Mouse (Mus musculus) small intestine, adult 2 months (tissue): Measurements from ENCODE around the gene Pigm. TPM values are rescaled to one million over a fixed set of nuclear protein-coding genes. Genes with fewer than 3 reads are reported as not detected.

ENCODE experiments used
- H3K27ac ChIP-seq: fragments of 200-500 bp; 2 replicates; pipeline ENCODE4 v1.5.1; 2012; ENCODE audit warnings: low read depth, low read length, control low read depth, inconsistent platforms; ENCODE audit not compliant: insufficient read depth
- H3K27me3 ChIP-seq: fragments of 200-500 bp; 2 replicates; pipeline ENCODE4 v1.6.1; 2012; ENCODE audit warnings: mild to moderate bottlenecking, moderate library complexity, low read length, inconsistent platforms; ENCODE audit not compliant: control insufficient read depth, insufficient read depth
- H3K36me3 ChIP-seq: fragments of 200-500 bp; 2 replicates; pipeline ENCODE4 v1.6.1; 2012; ENCODE audit warnings: mild to moderate bottlenecking, low read length, control low read depth, inconsistent platforms; ENCODE audit not compliant: control insufficient read depth, insufficient read depth
- H3K4me1 ChIP-seq: fragments of 200-500 bp; 2 replicates; pipeline ENCODE4 v1.6.1; 2012; ENCODE audit warnings: low read length, inconsistent platforms, mixed read lengths; ENCODE audit not compliant: control insufficient read depth, insufficient read depth, insufficient read length
- H3K4me3 ChIP-seq: fragments of 200-500 bp; 2 replicates; pipeline ENCODE4 v1.5.1; 2012; ENCODE audit warnings: low read depth, mild to moderate bottlenecking, control low read depth, inconsistent platforms, low read length, moderate library complexity
- CTCF ChIP-seq: fragments of 200-500 bp; IDR thresholded peaks from 2 replicates; pipeline ENCODE4 v1.5.1; 2012; ENCODE audit warnings: low read depth, mild to moderate bottlenecking, control low read depth, inconsistent platforms, low read length, moderate library complexity, mixed read lengths; ENCODE audit not compliant: insufficient replicate concordance, insufficient read length; ENCODE audit errors: extremely low read depth
- POLR2A ChIP-seq: fragments of 200-500 bp; IDR thresholded peaks from 2 replicates; pipeline ENCODE4 v1.6.1; 2012; ENCODE audit warnings: low read depth, mild to moderate bottlenecking, control low read depth, inconsistent platforms, low read length, moderate library complexity
- WGBS: fragments of 180-500 bp; shearing (Covaris S2); methylation state at CpG from one replicate; pipeline ENCODE4 v1.1.7; 2018; 5-methylcytosine and 5-hydroxymethylcytosine counted together
- polyA plus RNA-seq: library from polyadenylated mRNA; depleted of rRNA; stranded (reverse); fragments of >200 nt; gene quantifications from 2 replicates; pipeline ENCODE4 v1.2.3, GENCODE M21; 2012

Pigm gene
- polyA plus RNA-seq, 1 experiment, result 4.8 TPM

DNA sequence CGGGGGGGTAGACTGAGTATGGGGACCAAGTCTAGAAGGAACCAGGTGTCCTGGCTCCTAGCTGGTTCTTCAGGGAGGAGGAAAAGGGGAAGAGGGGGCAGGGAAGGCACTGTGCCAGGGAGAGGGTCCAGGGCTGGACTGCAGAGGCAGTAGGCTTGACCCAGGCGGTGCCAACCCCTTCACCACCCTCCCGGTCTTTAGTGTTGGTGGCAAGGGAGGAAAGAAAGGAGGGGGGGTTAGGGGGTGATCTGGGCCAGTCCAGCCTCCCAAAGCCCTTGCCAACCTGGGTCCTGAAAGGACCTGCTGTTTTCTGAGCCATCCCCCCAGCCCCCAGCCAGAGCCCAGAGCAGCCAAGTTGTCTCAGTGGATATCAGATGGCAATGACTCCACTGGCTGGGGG lies 33.6 kb upstream of the Pigm start:
- 79% methylated on average over 3 of the region's 3 CpGs for WGBS
- no peaks in the 10 kb centered on the region for H3K36me3 ChIP-seq
- no peak for TF ChIP-seq CTCF
- TF ChIP-seq POLR2A, result no peak
- H3K27ac ChIP-seq, result no peak overlapping the region
- peaks cover 29% of the 10 kb centered on the region for H3K27me3 ChIP-seq
- H3K4me3 ChIP-seq, result peak overlapping the region; percentile 14; the same call in 1 of the 2 replicates
- no peaks in the 10 kb centered on the region; the same call in none of the 2 replicates for H3K4me1 ChIP-seq

DNA sequence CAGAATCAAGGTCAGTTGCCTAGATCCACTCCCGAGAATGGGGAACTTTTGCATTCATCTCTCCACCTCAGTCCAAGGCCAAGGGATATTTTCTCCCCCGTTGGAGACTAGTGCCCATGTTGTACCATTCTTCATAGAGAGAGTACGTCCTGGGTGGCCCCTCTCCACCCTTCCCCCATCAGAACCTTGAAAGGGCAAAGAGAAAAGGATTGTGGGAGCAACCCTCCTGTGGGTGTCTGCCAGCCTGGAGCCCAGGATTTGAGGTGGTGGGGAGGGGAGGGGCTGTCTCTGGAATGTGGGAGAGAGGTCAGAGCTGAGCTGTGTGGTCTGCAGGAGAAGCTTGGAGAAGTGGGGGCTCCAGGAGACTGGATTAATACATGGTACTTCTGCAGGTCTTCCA lies 32.4 kb upstream of the Pigm start:
- Histone ChIP-seq H3K4me3 (no peak overlapping the region), H3K27me3 (peaks cover 26% of the 10 kb centered on the region), H3K27ac (no peak overlapping the region), H3K4me1 (no peaks in the 10 kb centered on the region; the same call in none of the 2 replicates), H3K36me3 (no peaks in the 10 kb centered on the region)
- whole genome bisulfite sequencing, result 53% methylated on average over 3 of the region's 3 CpGs
- TF ChIP-seq CTCF (no peak), POLR2A (no peak)

DNA sequence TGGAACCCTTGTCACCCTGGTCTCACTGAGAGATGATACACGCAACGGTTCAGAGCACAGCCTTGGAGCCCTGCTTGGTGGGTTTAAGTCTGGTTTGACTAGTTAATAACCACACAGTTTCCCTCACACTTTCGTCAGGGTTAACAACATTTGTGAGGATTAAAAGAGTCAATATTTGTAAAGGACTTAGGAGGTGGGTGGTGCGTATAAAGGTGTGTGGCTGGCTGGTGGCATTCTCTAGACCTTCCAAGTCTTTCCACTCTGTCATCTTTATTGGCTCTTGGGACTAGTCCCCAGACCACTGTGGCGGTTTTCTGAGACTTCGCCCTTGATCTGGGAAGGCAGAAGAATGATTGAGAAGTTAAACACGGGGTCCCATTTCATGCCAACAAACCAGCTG lies 31.5 kb upstream of the Pigm start:
- no peak for TF ChIP-seq POLR2A
- no peaks in the 10 kb centered on the region; the same call in none of the 2 replicates for H3K4me1 ChIP-seq
- 23% methylated on average over 7 of the region's 7 CpGs for WGBS
- H3K27me3 ChIP-seq, result peaks cover 26% of the 10 kb centered on the region
- no peak overlapping the region for H3K4me3 ChIP-seq
- H3K36me3 ChIP-seq, result no peaks in the 10 kb centered on the region
- H3K27ac ChIP-seq, result no peak overlapping the region

DNA sequence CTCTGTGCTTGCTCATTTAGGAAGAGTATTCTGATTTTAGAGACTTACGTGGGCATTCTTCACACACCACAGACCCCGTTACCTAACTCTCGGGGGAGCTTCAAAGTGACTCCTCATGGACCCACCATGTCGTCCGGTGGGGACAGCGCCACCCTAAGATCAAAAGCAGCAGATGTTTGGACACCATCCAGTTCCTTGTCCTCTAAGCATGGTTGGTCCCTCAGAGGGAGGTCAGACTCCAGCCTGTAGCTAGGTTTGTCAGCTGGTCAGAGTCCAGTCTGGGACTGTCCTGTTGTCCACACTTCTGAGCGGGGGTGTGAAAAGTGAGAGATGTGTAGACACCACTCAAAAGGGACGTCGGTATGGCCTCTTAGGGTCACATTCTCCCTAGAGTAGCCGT lies 29.6 kb upstream of the Pigm start:
- Histone ChIP-seq H3K27ac (peak overlapping the region; percentile 0; the same call in 1 of the 2 replicates), H3K36me3 (no peaks in the 10 kb centered on the region), H3K27me3 (peaks cover 16% of the 10 kb centered on the region; the same call in 1 of the 2 replicates), H3K4me1 (no peaks in the 10 kb centered on the region; the same call in 1 of the 2 replicates), H3K4me3 (no peak overlapping the region)
- 75% methylated on average over 10 of the region's 10 CpGs for WGBS
- no peak for TF ChIP-seq POLR2A
- TF ChIP-seq CTCF, result no peak

DNA sequence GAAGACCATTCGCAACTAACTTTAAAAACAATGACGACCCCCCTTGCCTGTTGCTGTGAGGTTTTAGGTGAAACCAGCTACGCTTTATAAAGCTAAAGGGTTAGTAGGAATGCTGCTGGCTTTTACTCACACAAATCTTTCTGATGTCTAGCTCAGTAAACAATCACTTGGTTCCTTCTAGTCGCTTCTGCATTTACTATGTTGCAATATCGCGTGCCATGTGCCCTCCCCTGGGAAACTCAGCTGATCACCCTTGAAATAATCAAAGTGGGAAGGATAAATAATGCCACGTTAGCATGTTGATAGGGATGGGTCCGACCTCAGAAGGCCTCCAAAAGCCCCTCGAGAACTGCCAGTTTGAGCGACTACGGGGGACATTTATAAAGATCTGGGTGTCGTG lies 29.0 kb upstream of the Pigm start:
- 78% methylated on average over 12 of the region's 12 CpGs for WGBS
- TF ChIP-seq CTCF (no peak), POLR2A (no peak)
- Histone ChIP-seq H3K4me1 (no peaks in the 10 kb centered on the region; the same call in 1 of the 2 replicates), H3K27me3 (peaks cover 9% of the 10 kb centered on the region; the same call in 1 of the 2 replicates), H3K4me3 (no peak overlapping the region), H3K27ac (peak overlapping the region; percentile 27; the same call in 1 of the 2 replicates), H3K36me3 (no peaks in the 10 kb centered on the region)

DNA sequence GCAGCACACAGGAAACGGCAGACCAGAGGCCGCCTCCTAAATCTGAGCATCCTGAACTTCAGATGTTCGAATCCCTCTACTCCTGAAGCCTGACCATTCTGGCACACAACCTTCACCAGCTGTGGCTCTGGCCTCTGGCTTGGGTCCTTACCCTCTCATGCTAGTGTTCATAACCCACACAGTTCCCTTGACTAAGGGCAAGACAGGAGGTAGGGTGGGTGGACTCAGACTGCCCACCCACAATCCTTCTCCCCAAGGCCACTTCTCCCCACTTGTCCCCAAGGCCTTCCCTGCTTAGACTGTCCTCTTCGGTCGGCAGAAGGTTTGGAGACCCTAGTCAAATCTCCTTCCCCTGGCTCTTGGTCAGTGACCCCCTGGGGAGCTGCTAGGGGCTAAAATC lies 26.8 kb upstream of the Pigm start:
- 0 out of 2 replicates have a peak, but pooled peaks cover 4% of the 10 kb centered on the region for H3K27me3 ChIP-seq
- TF ChIP-seq POLR2A (no peak), CTCF (no peak)
- WGBS, result 80% methylated on average over 5 of the region's 5 CpGs
- no peak overlapping the region for H3K27ac ChIP-seq
- H3K4me1 ChIP-seq, result no peaks in the 10 kb centered on the region; the same call in 1 of the 2 replicates
- H3K4me3 ChIP-seq, result no peak overlapping the region
- no peaks in the 10 kb centered on the region for H3K36me3 ChIP-seq

DNA sequence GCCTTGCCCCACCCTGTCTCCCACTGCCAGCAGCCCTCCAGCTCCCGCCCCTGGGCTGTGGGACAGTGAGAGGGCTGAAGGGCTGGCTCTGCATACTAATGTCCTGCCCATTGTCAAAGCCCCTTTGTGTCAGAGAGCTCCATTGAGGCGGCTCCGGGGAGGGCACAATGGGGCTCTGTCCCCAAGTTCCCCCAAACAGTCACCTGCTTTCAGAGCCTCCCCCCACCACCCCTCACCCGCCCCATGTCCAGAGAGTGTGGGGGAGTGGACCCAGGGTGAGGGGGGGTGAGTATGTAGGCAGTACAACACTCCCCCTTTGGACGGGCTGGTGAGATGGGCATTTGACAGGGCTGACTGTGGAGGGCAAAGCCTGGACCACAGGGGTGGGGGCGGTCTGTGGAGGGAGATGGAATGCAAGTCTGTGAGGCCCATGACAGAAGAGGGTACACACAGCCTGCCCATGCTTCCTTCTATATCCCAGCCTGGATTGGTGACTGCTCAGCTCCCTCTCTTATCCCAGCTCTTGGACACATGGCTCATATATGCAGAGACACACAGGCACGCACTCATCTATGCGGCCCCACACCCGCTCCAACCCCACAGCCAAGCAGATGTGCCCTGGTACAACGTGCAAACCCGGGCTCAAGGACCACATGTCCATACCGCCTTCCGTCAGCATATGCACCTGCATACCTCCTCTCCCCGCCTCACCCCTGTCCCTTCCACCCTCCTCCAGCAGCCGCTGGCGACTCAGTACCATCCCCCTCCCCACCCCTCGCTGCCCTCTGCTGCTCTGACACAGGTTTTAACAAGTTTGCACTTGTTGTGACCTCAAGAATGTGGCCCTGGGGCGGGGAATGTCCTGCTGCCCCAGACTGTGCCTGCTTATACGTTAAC lies 26.2 kb upstream of the Pigm start:
- Histone ChIP-seq H3K27me3 (0 out of 2 replicates have a peak, but pooled peaks cover 4% of the 10 kb centered on the region), H3K4me3 (no peak overlapping the region), H3K27ac (no peak overlapping the region), H3K4me1 (no peaks in the 10 kb centered on the region; the same call in 1 of the 2 replicates), H3K36me3 (no peaks in the 10 kb centered on the region)
- TF ChIP-seq CTCF, result no peak
- no peak for TF ChIP-seq POLR2A
- 30% methylated on average over 19 of the region's 19 CpGs for WGBS
